Comparison of ENCODE assay signal across 21 mouse cellular contexts in genomic region chr13:92709535-92709934, GRCm38 (mm10).
DNase-seq lines count a peak whose midpoint lies in the region; ATAC-seq and TF ChIP-seq lines count a peak whose summit lies in the region.
"Had no signal": no experiment of that assay in that cellular context is flagged by ENCODE, and none has a peak within 500 bp of the region (broad histone marks: within the 10 kb centered on the region; RNA-seq: fewer than 3 reads in every experiment).

No protein-coding gene starts in this region.

- no peak overlapping the region for H3K4me3 ChIP-seq in forebrain, embryonic 13.5 days
- H3K4me3 ChIP-seq in forebrain, postnatal 0 days (ENCODE audit: low read depth, low read length), result no peak overlapping the region
- no peak overlapping the region for H3K4me3 ChIP-seq in intestine, embryonic 14.5 days (ENCODE audit: low read depth, low read length)
- H3K4me3 ChIP-seq in intestine, embryonic 15.5 days (replicated peaks), result no peak overlapping the region
- no peak overlapping the region for H3K4me3 ChIP-seq in neural tube, embryonic 15.5 days (replicated peaks)
- H3K4me3 ChIP-seq in neural tube, embryonic 12.5 days, result no peak overlapping the region
- H3K4me3 ChIP-seq: heart, adult 2 months had no signal

- no peak for TF ChIP-seq CTCF in forebrain, postnatal 0 days (IDR thresholded peaks at IDR 0.05; ENCODE audit: low read depth)

- H3K27ac ChIP-seq in forebrain, embryonic 13.5 days, result no peak overlapping the region
- H3K27ac ChIP-seq in forebrain, postnatal 0 days (ENCODE audit: low read depth, low read length), result no peak overlapping the region
- no peak overlapping the region for H3K27ac ChIP-seq in intestine, embryonic 14.5 days (ENCODE audit: low read depth)
- H3K27ac ChIP-seq in intestine, embryonic 15.5 days, result no peak overlapping the region
- H3K27ac ChIP-seq in neural tube, embryonic 15.5 days (replicated peaks), result no peak overlapping the region
- no peak overlapping the region for H3K27ac ChIP-seq in neural tube, embryonic 12.5 days
- H3K27ac ChIP-seq: heart, adult 2 months; macrophage had no signal

- H3K27me3 ChIP-seq in forebrain, embryonic 13.5 days, result no peaks in the 10 kb centered on the region
- H3K27me3 ChIP-seq in forebrain, postnatal 0 days (ENCODE audit: insufficient read depth, low read length), result no peaks in the 10 kb centered on the region
- no peaks in the 10 kb centered on the region for H3K27me3 ChIP-seq in intestine, embryonic 14.5 days (replicated peaks; ENCODE audit: control insufficient read depth, insufficient read depth, low read length)
- no peaks in the 10 kb centered on the region for H3K27me3 ChIP-seq in intestine, embryonic 15.5 days (replicated peaks)
- H3K27me3 ChIP-seq in neural tube, embryonic 15.5 days (replicated peaks), result no peaks in the 10 kb centered on the region
- no peaks in the 10 kb centered on the region for H3K27me3 ChIP-seq in neural tube, embryonic 12.5 days (replicated peaks)
- H3K27me3 ChIP-seq: Patski had no signal

- H3K36me3 ChIP-seq in forebrain, embryonic 13.5 days (ENCODE audit: poor library complexity, severe bottlenecking), result peaks cover 15% of the 10 kb centered on the region
- H3K36me3 ChIP-seq in forebrain, postnatal 0 days (ENCODE audit: insufficient read depth), result peaks cover 15% of the 10 kb centered on the region
- H3K36me3 ChIP-seq in intestine, embryonic 14.5 days (ENCODE audit: control insufficient read depth, insufficient read depth, low read length), result peaks cover 26% of the 10 kb centered on the region
- 0 out of 2 replicates have a peak, but pooled peaks cover 3% of the 10 kb centered on the region for H3K36me3 ChIP-seq in intestine, embryonic 15.5 days
- H3K36me3 ChIP-seq in neural tube, embryonic 15.5 days, result peaks cover 36% of the 10 kb centered on the region
- peaks cover 32% of the 10 kb centered on the region for H3K36me3 ChIP-seq in neural tube, embryonic 12.5 days

- 0 out of 2 replicates have a peak, but pooled peaks cover 5% of the 10 kb centered on the region for H3K4me1 ChIP-seq in forebrain, embryonic 13.5 days
- H3K4me1 ChIP-seq in forebrain, postnatal 0 days (ENCODE audit: insufficient read depth), result no peaks in the 10 kb centered on the region
- H3K4me1 ChIP-seq in intestine, embryonic 14.5 days (replicated peaks; ENCODE audit: control insufficient read depth, insufficient read depth, low read length), result peaks cover 5% of the 10 kb centered on the region; the same call in 1 of the 2 replicates
- no peaks in the 10 kb centered on the region; the same call in 1 of the 2 replicates for H3K4me1 ChIP-seq in intestine, embryonic 15.5 days (replicated peaks)
- H3K4me1 ChIP-seq in neural tube, embryonic 15.5 days, result peaks cover 6% of the 10 kb centered on the region; the same call in 1 of the 2 replicates
- H3K4me1 ChIP-seq in neural tube, embryonic 12.5 days, result peaks cover 26% of the 10 kb centered on the region

- 8% methylated on average over 3 of the region's 3 CpGs for WGBS in forebrain, embryonic 13.5 days
- 24% methylated on average over 3 of the region's 3 CpGs for WGBS in forebrain, postnatal 0 days
- WGBS in intestine, embryonic 14.5 days, result 53% methylated on average over 3 of the region's 3 CpGs
- WGBS in intestine, embryonic 15.5 days, result 57% methylated on average over 3 of the region's 3 CpGs
- WGBS in neural tube, embryonic 15.5 days, result 28% methylated on average over 3 of the region's 3 CpGs
- WGBS in neural tube, embryonic 12.5 days, result 10% methylated on average over 3 of the region's 3 CpGs

- H3K4me2 ChIP-seq in forebrain, embryonic 13.5 days, result no peak overlapping the region
- no peak overlapping the region for H3K4me2 ChIP-seq in forebrain, postnatal 0 days (ENCODE audit: low read depth)
- H3K4me2 ChIP-seq in intestine, embryonic 14.5 days (ENCODE audit: low read length), result no peak overlapping the region
- no peak overlapping the region for H3K4me2 ChIP-seq in intestine, embryonic 15.5 days (replicated peaks)
- no peak overlapping the region for H3K4me2 ChIP-seq in neural tube, embryonic 15.5 days
- no peak overlapping the region for H3K4me2 ChIP-seq in neural tube, embryonic 12.5 days (replicated peaks)

- 0 out of 2 replicates have a peak overlapping the region, but pooled peaks have one; percentile 8 for H3K9ac ChIP-seq in forebrain, embryonic 13.5 days
- no peak overlapping the region for H3K9ac ChIP-seq in forebrain, postnatal 0 days
- no peak overlapping the region for H3K9ac ChIP-seq in intestine, embryonic 14.5 days (ENCODE audit: low read length)
- H3K9ac ChIP-seq in intestine, embryonic 15.5 days, result no peak overlapping the region
- H3K9ac ChIP-seq in neural tube, embryonic 15.5 days (replicated peaks), result no peak overlapping the region
- H3K9ac ChIP-seq in neural tube, embryonic 12.5 days, result 0 out of 2 replicates have a peak overlapping the region, but pooled peaks have one; percentile 0

- ATAC-seq in forebrain, embryonic 13.5 days, result no peak
- no peak for ATAC-seq in forebrain, postnatal 0 days
- no peak for ATAC-seq in intestine, embryonic 14.5 days (replicated peaks; ENCODE audit: low FRiP score, low TSS enrichment, low read depth)
- ATAC-seq in intestine, embryonic 15.5 days, result no peak
- ATAC-seq in neural tube, embryonic 15.5 days (ENCODE audit: low FRiP score), result no peak
- ATAC-seq in neural tube, embryonic 12.5 days (ENCODE audit: low FRiP score, low read depth), result no peak
- ATAC-seq: lung, postnatal 0 days; Patski had no signal

- DNase-seq in forebrain, postnatal 0 days, result no peak
- DNase-seq in intestine, embryonic 14.5 days (ENCODE audit: low spot score), result peak; percentile 18
- peak; percentile 22 for DNase-seq in neural tube, embryonic 10.5 days (ENCODE audit: extremely low spot score, low spot score)
- no peak for DNase-seq in kidney, postnatal 14 days
- DNase-seq: adrenal gland, postnatal 10 days; cerebellum, adult 2 months; cerebellum, postnatal 36 days; gastrocnemius, postnatal 25 days; heart, adult 2 months; heart, postnatal 4 days; kidney, adult 18-20 months; layer of hippocampus, adult 9-11 months; right cerebral cortex, adult 18-20 months had no signal

- H3K9me3 ChIP-seq in forebrain, embryonic 13.5 days (replicated peaks), result no peaks in the 10 kb centered on the region
- H3K9me3 ChIP-seq in forebrain, postnatal 0 days (ENCODE audit: low read length), result no peaks in the 10 kb centered on the region
- no peaks in the 10 kb centered on the region for H3K9me3 ChIP-seq in intestine, embryonic 14.5 days (ENCODE audit: control insufficient read depth, low read length)
- H3K9me3 ChIP-seq in intestine, embryonic 15.5 days, result no peaks in the 10 kb centered on the region
- no peaks in the 10 kb centered on the region for H3K9me3 ChIP-seq in neural tube, embryonic 15.5 days (replicated peaks)
- no peaks in the 10 kb centered on the region for H3K9me3 ChIP-seq in neural tube, embryonic 12.5 days
- H3K9me3 ChIP-seq: G1E had no signal

Comparison
In these comparisons a context has a peak if more than half of its experiments do, and no peak if none do; other contexts are left out.
1. H3K9ac ChIP-seq: peak in forebrain, embryonic 13.5 days (single experiment) and neural tube, embryonic 12.5 days (single experiment); none in forebrain, postnatal 0 days (single experiment), intestine, embryonic 14.5 days (single experiment), intestine, embryonic 15.5 days (single experiment) and neural tube, embryonic 15.5 days (single experiment).
2. DNase-seq: peak in intestine, embryonic 14.5 days (single experiment) and neural tube, embryonic 10.5 days (single experiment); none in forebrain, postnatal 0 days (single experiment) and kidney, postnatal 14 days (single experiment).